Mouse (Mus musculus): ENCODE measurements around the gene Krtap28-13. TPM values are rescaled to one million over a fixed set of nuclear protein-coding genes. Genes with fewer than 3 reads are reported as not detected.

Krtap28-13 gene
- polyA plus RNA-seq, 1 experiment = not detected

DNA sequence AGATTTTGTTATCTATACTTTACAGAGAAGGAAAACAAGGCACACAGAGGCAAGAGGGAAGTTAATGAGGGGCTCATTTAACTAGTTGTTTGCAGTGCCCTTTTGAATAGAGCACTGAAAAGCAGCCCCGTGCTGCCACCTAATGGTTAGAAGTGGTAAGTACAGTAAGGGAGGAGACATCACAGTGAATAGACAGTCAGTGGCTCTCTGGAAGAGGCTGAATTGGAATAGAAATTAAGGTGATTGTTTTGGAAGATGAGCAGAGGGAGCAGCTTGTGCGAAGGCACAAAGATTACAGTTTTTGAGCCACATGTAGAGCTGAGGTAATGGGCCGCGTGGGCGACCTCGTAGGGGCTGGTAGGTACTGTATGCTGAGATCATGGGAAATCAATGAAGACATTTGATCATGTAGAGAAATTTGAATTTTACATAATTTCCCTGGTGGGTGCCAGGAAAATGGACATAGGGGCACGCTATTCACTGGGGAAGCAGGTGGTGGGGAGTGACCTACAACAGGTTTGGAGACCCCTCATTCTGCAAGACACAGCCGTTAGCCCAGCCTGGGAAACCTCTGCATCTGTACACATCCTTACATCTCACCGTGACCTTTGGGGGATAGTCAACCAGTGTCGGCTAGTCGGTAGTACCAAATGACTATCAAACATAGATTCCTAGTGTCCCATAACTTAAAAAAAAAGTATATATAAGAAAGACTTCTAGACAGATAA lies 15.6 kb downstream of the Krtap28-13 start:
- no peaks in the 10 kb centered on the region for H3K36me3 ChIP-seq (ENCODE audit: control insufficient read depth)
- no peaks in the 10 kb centered on the region for H3K27me3 ChIP-seq (ENCODE audit: control insufficient read depth)
- no peaks in the 10 kb centered on the region for H3K4me1 ChIP-seq (ENCODE audit: control insufficient read depth)
- no peak overlapping the region for H3K4me3 ChIP-seq (replicated peaks)
- no peak for TF ChIP-seq TAL1 (IDR thresholded peaks at IDR 0.05; ENCODE audit: low read length)
- TF ChIP-seq GATA1 (IDR thresholded peaks at IDR 0.05; ENCODE audit: low read length) = no peak
- no peaks in the 10 kb centered on the region for H3K9me3 ChIP-seq (ENCODE audit: control insufficient read depth, low read length)

DNA sequence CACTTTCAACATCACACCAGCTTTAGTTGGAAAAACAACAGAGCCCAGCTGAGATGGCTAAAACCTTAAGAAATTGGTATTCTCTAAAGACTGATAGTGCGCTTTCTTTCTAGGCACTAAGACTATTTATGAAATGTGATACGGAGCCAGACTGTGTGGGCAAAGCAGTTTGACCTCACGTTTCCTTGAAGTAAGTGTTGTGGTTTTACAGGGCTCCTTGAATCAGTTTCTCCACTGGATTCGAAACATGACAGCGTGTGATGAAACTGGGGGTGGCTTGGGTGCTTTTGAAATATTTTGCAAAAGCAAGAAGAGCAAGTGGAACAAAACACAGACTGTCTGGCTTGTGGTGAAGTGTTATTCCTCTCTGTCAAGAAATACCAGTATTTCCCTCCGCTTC lies 16.3 kb downstream of the Krtap28-13 start:
- Histone ChIP-seq H3K4me1 (ENCODE audit: control insufficient read depth) (no peaks in the 10 kb centered on the region), H3K36me3 (ENCODE audit: control insufficient read depth) (no peaks in the 10 kb centered on the region), H3K9me3 (ENCODE audit: control insufficient read depth, low read length) (no peaks in the 10 kb centered on the region), H3K4me3 (replicated peaks) (no peak overlapping the region), H3K27me3 (ENCODE audit: control insufficient read depth) (no peaks in the 10 kb centered on the region)
- TF ChIP-seq GATA1 (IDR thresholded peaks at IDR 0.05; ENCODE audit: low read length) (no peak), TAL1 (IDR thresholded peaks at IDR 0.05; ENCODE audit: low read length) (no peak)

DNA sequence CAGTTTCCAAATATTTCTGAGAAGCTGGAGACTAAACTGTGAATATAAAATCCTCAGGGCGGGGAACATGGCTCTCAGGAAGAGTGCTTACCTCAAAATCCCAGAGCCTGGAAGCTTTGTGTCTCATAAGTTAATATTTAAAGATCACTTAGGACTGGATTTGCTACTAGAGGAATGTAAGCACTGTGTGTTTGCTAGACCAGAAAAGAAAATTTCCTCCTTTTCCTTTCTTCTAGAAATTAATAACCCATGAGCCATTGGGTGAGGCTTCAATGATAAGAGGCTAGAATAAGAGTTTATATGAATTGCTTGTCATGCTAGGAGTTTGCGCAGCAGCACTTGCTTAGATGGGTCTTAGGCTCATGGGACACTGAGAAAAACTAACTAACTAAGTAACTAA lies 24.1 kb downstream of the Krtap28-13 start:
- H3K4me3 ChIP-seq (replicated peaks) = no peak overlapping the region
- no peaks in the 10 kb centered on the region for H3K9me3 ChIP-seq (ENCODE audit: control insufficient read depth, low read length)
- H3K27me3 ChIP-seq (ENCODE audit: control insufficient read depth) = no peaks in the 10 kb centered on the region
- no peaks in the 10 kb centered on the region for H3K4me1 ChIP-seq (ENCODE audit: control insufficient read depth)
- TF ChIP-seq TAL1 (IDR thresholded peaks at IDR 0.05; ENCODE audit: low read length) = no peak
- TF ChIP-seq GATA1 (IDR thresholded peaks at IDR 0.05; ENCODE audit: low read length) = no peak
- no peaks in the 10 kb centered on the region for H3K36me3 ChIP-seq (ENCODE audit: control insufficient read depth)

DNA sequence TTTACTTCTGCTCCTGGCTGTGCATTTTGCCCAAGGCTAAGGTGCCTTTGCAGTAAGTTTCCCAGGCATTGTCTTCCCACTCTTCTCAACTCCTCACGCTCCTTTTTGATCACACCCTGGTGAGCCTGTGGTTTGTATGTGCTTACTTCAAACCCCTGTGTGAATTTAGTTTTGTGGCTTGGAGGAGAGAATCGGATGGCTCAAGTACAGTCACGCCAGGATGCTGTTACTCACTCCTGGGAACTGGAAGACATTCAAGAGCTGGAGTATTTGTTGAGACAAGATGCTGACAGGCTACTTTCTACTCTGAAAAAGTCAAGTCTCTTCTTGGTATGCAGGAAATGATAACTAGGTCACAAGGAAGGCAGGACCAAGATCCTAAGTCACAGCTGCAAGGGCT lies 30.5 kb downstream of the Krtap28-13 start:
- TF ChIP-seq TAL1 (IDR thresholded peaks at IDR 0.05; ENCODE audit: low read length) (no peak), GATA1 (IDR thresholded peaks at IDR 0.05; ENCODE audit: low read length) (no peak)

DNA sequence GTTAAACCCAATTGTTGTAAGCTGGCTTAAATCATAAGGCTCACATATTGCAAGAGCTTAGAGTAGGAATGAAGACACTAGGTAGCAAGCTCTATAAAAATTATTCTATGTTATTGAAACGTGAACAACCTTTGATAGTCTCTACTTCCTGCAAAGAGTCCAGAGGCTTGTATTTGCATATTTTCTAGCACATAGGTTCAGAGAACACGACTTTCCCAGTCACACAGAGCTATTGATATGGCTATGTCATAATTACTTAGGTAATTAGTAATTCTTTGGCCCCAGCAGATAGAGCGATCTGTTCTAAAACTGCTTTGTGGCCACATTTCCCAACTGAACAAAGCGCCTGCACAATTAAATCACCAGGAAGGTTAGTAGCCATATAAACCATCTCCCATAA lies 36.2 kb downstream of the Krtap28-13 start:
- no peak overlapping the region for H3K4me3 ChIP-seq (replicated peaks)
- TF ChIP-seq TAL1 (IDR thresholded peaks at IDR 0.05; ENCODE audit: low read length) (no peak), GATA1 (IDR thresholded peaks at IDR 0.05; ENCODE audit: low read length) (no peak)

More for the DNA sequence above, 30.5 kb downstream of the Krtap28-13 start:
- no peak overlapping the region for H3K4me3 ChIP-seq (replicated peaks)
- no peaks in the 10 kb centered on the region for H3K36me3 ChIP-seq (ENCODE audit: control insufficient read depth)
- no peaks in the 10 kb centered on the region for H3K9me3 ChIP-seq (ENCODE audit: control insufficient read depth, low read length)
- no peaks in the 10 kb centered on the region for H3K27me3 ChIP-seq (ENCODE audit: control insufficient read depth)
- no peaks in the 10 kb centered on the region for H3K4me1 ChIP-seq (ENCODE audit: control insufficient read depth)

DNA sequence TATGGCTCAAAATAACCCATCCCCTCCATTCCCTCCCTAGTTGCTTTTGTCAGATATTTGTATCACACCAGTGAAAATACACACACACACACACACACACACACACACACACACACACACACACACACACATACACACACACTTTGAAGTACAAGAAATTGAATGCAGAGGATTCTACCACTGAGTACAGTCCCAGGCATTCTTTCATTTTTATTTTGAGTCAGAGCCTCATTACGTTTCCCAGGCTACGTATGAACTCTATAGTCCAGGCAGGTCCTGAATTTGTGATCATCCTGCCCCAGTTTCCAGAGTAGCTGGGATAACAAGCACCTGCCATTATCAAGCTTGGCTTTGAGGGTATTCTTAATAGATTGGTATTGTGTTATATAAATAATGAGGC lies 38.4 kb downstream of the Krtap28-13 start:
- TF ChIP-seq GATA1 (IDR thresholded peaks at IDR 0.05; ENCODE audit: low read length) (no peak), TAL1 (IDR thresholded peaks at IDR 0.05; ENCODE audit: low read length) (no peak)
- Histone ChIP-seq H3K4me1 (ENCODE audit: control insufficient read depth) (no peaks in the 10 kb centered on the region), H3K9me3 (ENCODE audit: control insufficient read depth, low read length) (no peaks in the 10 kb centered on the region)

More for the DNA sequence above, 36.2 kb downstream of the Krtap28-13 start:
- Histone ChIP-seq H3K9me3 (ENCODE audit: control insufficient read depth, low read length) (no peaks in the 10 kb centered on the region), H3K27me3 (ENCODE audit: control insufficient read depth) (no peaks in the 10 kb centered on the region), H3K36me3 (ENCODE audit: control insufficient read depth) (no peaks in the 10 kb centered on the region), H3K4me1 (ENCODE audit: control insufficient read depth) (no peaks in the 10 kb centered on the region)

DNA sequence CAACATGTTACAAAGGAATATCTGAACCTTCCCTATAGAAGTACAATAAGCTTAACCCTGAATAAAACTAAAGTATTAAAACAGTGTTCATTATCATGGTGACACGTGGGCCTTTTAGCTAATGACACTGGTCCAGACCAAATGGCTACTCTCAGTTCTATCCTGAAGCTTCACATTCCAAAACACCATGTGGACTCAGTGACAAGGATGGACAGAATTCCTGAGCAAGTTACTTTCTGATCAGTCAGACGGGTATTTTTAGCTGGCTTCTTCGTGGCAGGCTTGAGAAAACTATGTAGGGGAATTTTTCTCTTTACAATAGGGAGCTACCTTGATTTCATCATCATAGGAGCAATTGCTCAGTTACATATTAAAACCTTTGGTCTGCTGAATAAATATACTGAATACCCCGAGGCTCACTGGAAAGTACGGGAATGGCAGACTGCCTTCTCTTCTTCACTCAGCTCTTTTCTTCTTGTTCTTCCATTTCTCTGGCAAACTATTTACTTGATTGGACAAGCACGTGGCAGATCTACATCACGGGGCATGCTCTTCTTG lies 38.9 kb downstream of the Krtap28-13 start:
- no peaks in the 10 kb centered on the region for H3K4me1 ChIP-seq (ENCODE audit: control insufficient read depth)
- H3K36me3 ChIP-seq (ENCODE audit: control insufficient read depth) = no peaks in the 10 kb centered on the region
- TF ChIP-seq TAL1 (IDR thresholded peaks at IDR 0.05; ENCODE audit: low read length) = no peak
- no peak for TF ChIP-seq GATA1 (IDR thresholded peaks at IDR 0.05; ENCODE audit: low read length)
- no peak overlapping the region for H3K4me3 ChIP-seq (replicated peaks)
- H3K9me3 ChIP-seq (ENCODE audit: control insufficient read depth, low read length) = no peaks in the 10 kb centered on the region
- H3K27me3 ChIP-seq (ENCODE audit: control insufficient read depth) = no peaks in the 10 kb centered on the region

More for the DNA sequence above, 38.4 kb downstream of the Krtap28-13 start:
- H3K27me3 ChIP-seq (ENCODE audit: control insufficient read depth) = no peaks in the 10 kb centered on the region
- H3K4me3 ChIP-seq (replicated peaks) = no peak overlapping the region
- H3K36me3 ChIP-seq (ENCODE audit: control insufficient read depth) = no peaks in the 10 kb centered on the region

DNA sequence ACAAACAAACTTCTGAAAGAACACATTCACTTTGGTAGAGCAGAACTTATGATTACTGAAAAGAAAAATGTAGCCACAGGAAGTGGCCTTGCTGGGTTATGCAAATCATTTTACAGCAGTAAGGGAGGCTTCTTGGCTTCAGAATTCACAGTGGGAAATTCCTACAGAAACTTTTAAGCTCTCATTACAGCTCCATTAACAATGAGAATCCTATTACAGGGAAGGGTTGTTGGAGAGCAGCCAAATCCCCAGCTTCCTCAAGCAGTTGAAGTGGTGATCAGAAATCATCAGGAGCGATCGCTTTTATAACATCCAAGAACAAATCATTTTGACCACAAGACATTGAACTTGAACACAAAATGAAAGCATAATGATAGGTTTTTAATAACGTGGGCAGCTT lies 41.2 kb downstream of the Krtap28-13 start:
- Histone ChIP-seq H3K4me1 (ENCODE audit: control insufficient read depth) (no peaks in the 10 kb centered on the region), H3K27me3 (ENCODE audit: control insufficient read depth) (no peaks in the 10 kb centered on the region), H3K9me3 (ENCODE audit: control insufficient read depth, low read length) (no peaks in the 10 kb centered on the region), H3K36me3 (ENCODE audit: control insufficient read depth) (no peaks in the 10 kb centered on the region), H3K4me3 (replicated peaks) (no peak overlapping the region)
- TF ChIP-seq TAL1 (IDR thresholded peaks at IDR 0.05; ENCODE audit: low read length) (no peak), GATA1 (IDR thresholded peaks at IDR 0.05; ENCODE audit: low read length) (no peak)

DNA sequence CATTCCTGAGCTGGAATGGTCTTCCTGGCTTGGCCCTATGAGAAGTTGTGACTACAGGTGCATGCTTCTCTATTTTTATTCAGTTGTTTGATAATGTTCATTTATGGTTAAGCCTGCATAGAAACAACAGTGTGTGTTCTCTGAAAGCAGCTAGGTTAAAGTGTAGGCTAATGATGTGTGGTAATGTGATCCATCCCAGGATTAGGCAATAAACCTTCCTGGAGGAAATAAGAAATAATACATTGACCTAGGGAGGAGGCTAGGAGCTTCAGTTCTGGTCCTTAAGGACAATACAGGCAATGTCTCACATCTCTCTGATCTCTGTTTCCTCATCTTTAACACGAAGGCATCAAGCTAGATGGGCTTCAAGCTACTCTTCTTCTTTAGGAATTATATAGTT lies 44.7 kb downstream of the Krtap28-13 start:
- no peak for TF ChIP-seq TAL1 (IDR thresholded peaks at IDR 0.05; ENCODE audit: low read length)
- no peak for TF ChIP-seq GATA1 (IDR thresholded peaks at IDR 0.05; ENCODE audit: low read length)
- Histone ChIP-seq H3K36me3 (ENCODE audit: control insufficient read depth) (no peaks in the 10 kb centered on the region), H3K9me3 (ENCODE audit: control insufficient read depth, low read length) (no peaks in the 10 kb centered on the region), H3K4me3 (replicated peaks) (no peak overlapping the region), H3K27me3 (ENCODE audit: control insufficient read depth) (no peaks in the 10 kb centered on the region), H3K4me1 (ENCODE audit: control insufficient read depth) (no peaks in the 10 kb centered on the region)
